Mouse (Mus musculus) myocyte (in vitro differentiated cells): ENCODE data around the gene Gm45716. TPM values are rescaled to one million over a fixed set of nuclear protein-coding genes. Genes with fewer than 3 reads are reported as not detected.

ENCODE experiments used
- H3K27me3 ChIP-seq: one replicate; pipeline ENCODE4 v1.6.1; 2011; ENCODE audit not compliant: control insufficient read depth, insufficient read depth, insufficient read length
- H3K36me3 ChIP-seq: one replicate; pipeline ENCODE4 v1.6.1; 2011; ENCODE audit not compliant: control insufficient read depth, insufficient read depth
- H3K4me2 ChIP-seq: one replicate; pipeline ENCODE4 v1.6.1; 2011; ENCODE audit warnings: low read depth, control low read depth
- H3K4me3 ChIP-seq: one replicate; pipeline ENCODE4 v1.5.1; 2011; ENCODE audit warnings: mild to moderate bottlenecking, control low read depth, moderate library complexity
- H3K79me2 ChIP-seq: one replicate; pipeline ENCODE4 v1.6.1; 2011; ENCODE audit not compliant: control insufficient read depth, insufficient read depth
- H3ac ChIP-seq: one replicate; pipeline ENCODE4 v1.6.1; 2011; ENCODE audit not compliant: control insufficient read depth, insufficient read length
- CEBPB ChIP-seq: IDR thresholded peaks from 2 replicates; pipeline ENCODE4 v1.6.1; 2011; ENCODE audit warnings: mild to moderate bottlenecking, moderate library complexity; ENCODE audit not compliant: poor library complexity, insufficient read depth, severe bottlenecking
- E2F4 ChIP-seq: IDR thresholded peaks from one replicate; pipeline ENCODE4 v1.6.1; 2011; ENCODE audit warnings: mild to moderate bottlenecking, control low read depth, moderate library complexity; ENCODE audit not compliant: insufficient read depth
- MAX ChIP-seq: IDR thresholded peaks from one replicate; pipeline ENCODE4 v1.6.1; 2011; ENCODE audit warnings: low read depth, mild to moderate bottlenecking, control low read depth
- MYOD1 ChIP-seq, 3 experiments: IDR thresholded peaks; one replicate each; pipeline ENCODE4 v1.6.1; 2011; ENCODE audit warnings: control low read depth in 2 of 3, low read depth in 2 of 3, mild to moderate bottlenecking in 2 of 3, moderate library complexity in 1 of 3; ENCODE audit not compliant: insufficient read length in 2 of 3, control insufficient read depth in 1 of 3
- MYOG ChIP-seq, 3 experiments: IDR thresholded peaks; one replicate each; pipeline ENCODE4 v1.6.1; 2011; ENCODE audit warnings: control low read depth in 2 of 3, low read depth in 2 of 3, mild to moderate bottlenecking in 2 of 3; ENCODE audit not compliant: insufficient read length in 2 of 3, control insufficient read depth in 1 of 3, insufficient read depth in 1 of 3
- POLR2A ChIP-seq: IDR thresholded peaks from one replicate; pipeline ENCODE4 v1.6.1; 2011; ENCODE audit warnings: low read depth, mild to moderate bottlenecking, control low read depth, moderate library complexity; ENCODE audit not compliant: insufficient read length
- POLR2AphosphoS2 ChIP-seq: IDR thresholded peaks from one replicate; pipeline ENCODE4 v1.6.1; 2011; ENCODE audit warnings: low read depth, control low read depth; ENCODE audit not compliant: insufficient read length
- REST ChIP-seq: IDR thresholded peaks from one replicate; pipeline ENCODE4 v1.6.1; 2011; ENCODE audit warnings: mild to moderate bottlenecking, control low read depth, moderate library complexity; ENCODE audit not compliant: insufficient read depth, insufficient read length
- SRF ChIP-seq: IDR thresholded peaks from one replicate; pipeline ENCODE4 v1.6.1; 2011; ENCODE audit warnings: low read depth; ENCODE audit not compliant: control insufficient read depth, insufficient read length
- TCF12 ChIP-seq: IDR thresholded peaks from one replicate; pipeline ENCODE4 v1.6.1; 2011; ENCODE audit warnings: mild to moderate bottlenecking, control low read depth; ENCODE audit not compliant: poor library complexity, insufficient read depth, severe bottlenecking
- TCF3 ChIP-seq: IDR thresholded peaks from one replicate; pipeline ENCODE4 v1.6.1; 2011; ENCODE audit warnings: low read depth, control low read depth; ENCODE audit not compliant: insufficient read length
- USF1 ChIP-seq: IDR thresholded peaks from one replicate; pipeline ENCODE4 v1.6.1; 2011; ENCODE audit warnings: low read depth, mild to moderate bottlenecking, control low read depth, moderate library complexity
- polyA plus RNA-seq: library from polyadenylated mRNA; unstranded; fragments of >200 nt; fragmentation: generic; extraction: Trizol; gene quantifications from one replicate; pipeline ENCODE4 v1.2.1, GENCODE M21; 2012; ENCODE audit warnings: missing spikeins

The Gm45716 gene
- polyA plus RNA-seq, 1 experiment = 3.0 TPM

DNA sequence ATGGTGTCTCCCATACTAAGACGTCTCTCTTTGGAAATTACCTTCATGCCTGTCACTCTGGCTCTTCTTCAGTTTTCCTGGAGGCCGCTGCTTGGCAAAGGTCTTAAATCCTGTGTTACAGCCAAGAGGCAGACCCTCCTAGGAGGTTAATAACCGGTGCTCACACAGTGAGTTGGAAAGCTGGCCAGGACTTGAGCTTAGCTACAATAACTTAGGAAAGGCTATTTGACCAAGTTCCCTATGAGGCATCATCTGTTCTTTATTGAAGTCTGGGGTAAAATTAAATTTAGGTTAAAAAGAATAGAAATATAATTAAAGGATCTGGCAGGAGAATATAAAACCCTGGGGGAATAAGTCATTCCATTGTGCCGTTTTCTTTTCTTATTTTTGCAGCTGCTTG is 103.7 kb downstream of the Gm45716 start:
- no peak overlapping the region for H3ac ChIP-seq
- no peaks in the 10 kb centered on the region for H3K36me3 ChIP-seq
- H3K79me2 ChIP-seq = no peaks in the 10 kb centered on the region
- no peak overlapping the region for H3K4me2 ChIP-seq
- TF ChIP-seq SRF (no peak), MYOG (IDR thresholded peaks at IDR 0.05; ENCODE audit: control insufficient read depth in 1 of 3, insufficient read depth in 1 of 3, insufficient read length in 2 of 3, low read depth in 2 of 3) (no peak), REST (no peak), E2F4 (no peak), USF1 (no peak), TCF12 (no peak), CEBPB (no peak), POLR2A (no peak), POLR2AphosphoS2 (no peak), MAX (no peak), MYOD1 (IDR thresholded peaks at IDR 0.05; ENCODE audit: control insufficient read depth in 1 of 3, insufficient read length in 2 of 3, low read depth in 2 of 3) (no peak), TCF3 (no peak)
- no peaks in the 10 kb centered on the region for H3K27me3 ChIP-seq
- H3K4me3 ChIP-seq = no peak overlapping the region

DNA sequence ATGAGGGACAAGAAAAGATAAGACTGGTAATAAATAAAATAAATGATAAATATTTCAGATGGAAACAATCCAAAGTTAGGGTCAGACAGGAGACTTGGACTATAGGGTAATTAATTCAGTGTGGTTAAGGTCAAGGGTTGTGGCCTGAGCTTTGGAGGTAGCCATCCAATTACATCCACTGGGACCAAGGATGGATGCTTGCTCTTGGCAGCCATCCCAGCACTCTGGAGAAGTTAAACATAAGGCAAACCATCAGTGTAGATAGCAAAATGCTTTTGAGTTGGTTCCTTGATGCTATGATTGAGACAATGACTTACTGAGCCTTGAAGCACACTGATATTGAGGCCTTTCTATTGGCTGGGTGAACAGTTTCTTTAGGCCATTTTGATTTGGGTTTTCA is 105.3 kb downstream of the Gm45716 start:
- Histone ChIP-seq H3K27me3 (no peaks in the 10 kb centered on the region), H3K79me2 (no peaks in the 10 kb centered on the region), H3ac (no peak overlapping the region), H3K4me2 (no peak overlapping the region), H3K4me3 (no peak overlapping the region), H3K36me3 (no peaks in the 10 kb centered on the region)
- TF ChIP-seq MYOG (IDR thresholded peaks at IDR 0.05; ENCODE audit: control insufficient read depth in 1 of 3, insufficient read depth in 1 of 3, insufficient read length in 2 of 3, low read depth in 2 of 3) = no peak
- no peak for TF ChIP-seq TCF12
- TF ChIP-seq MAX = no peak
- no peak for TF ChIP-seq REST
- no peak for TF ChIP-seq E2F4
- no peak for TF ChIP-seq TCF3
- no peak for TF ChIP-seq POLR2AphosphoS2
- TF ChIP-seq MYOD1 (IDR thresholded peaks at IDR 0.05; ENCODE audit: control insufficient read depth in 1 of 3, insufficient read length in 2 of 3, low read depth in 2 of 3) = no peak
- TF ChIP-seq CEBPB = no peak
- no peak for TF ChIP-seq POLR2A
- TF ChIP-seq SRF = no peak

DNA sequence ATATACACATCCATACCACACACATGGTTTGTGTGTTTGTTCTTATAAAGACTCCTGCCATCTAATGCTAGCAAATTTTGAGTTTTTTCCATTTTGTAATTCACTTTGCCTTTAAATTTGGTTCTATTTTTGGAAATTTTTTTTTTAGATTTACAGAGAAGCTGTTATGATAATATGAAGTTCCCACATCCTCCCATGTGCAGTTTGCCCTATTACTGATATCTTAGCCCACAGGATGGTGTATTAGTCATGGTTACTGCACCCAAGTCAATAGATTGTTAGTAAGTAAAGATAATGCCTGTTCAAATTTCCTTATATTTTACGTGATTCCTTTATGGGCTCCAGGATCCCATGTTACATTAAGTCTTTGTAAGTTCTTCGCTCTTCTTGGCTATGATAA is 107.1 kb downstream of the Gm45716 start:
- TF ChIP-seq E2F4 (no peak), POLR2A (no peak), USF1 (no peak), REST (no peak), POLR2AphosphoS2 (no peak), MYOD1 (IDR thresholded peaks at IDR 0.05; ENCODE audit: control insufficient read depth in 1 of 3, insufficient read length in 2 of 3, low read depth in 2 of 3) (no peak), MYOG (IDR thresholded peaks at IDR 0.05; ENCODE audit: control insufficient read depth in 1 of 3, insufficient read depth in 1 of 3, insufficient read length in 2 of 3, low read depth in 2 of 3) (no peak), MAX (no peak), SRF (no peak), CEBPB (no peak), TCF3 (no peak), TCF12 (no peak)
- no peak overlapping the region for H3K4me3 ChIP-seq
- no peaks in the 10 kb centered on the region for H3K27me3 ChIP-seq

More for the DNA sequence above, 107.1 kb downstream of the Gm45716 start:
- Histone ChIP-seq H3K79me2 (no peaks in the 10 kb centered on the region), H3ac (no peak overlapping the region), H3K36me3 (no peaks in the 10 kb centered on the region), H3K4me2 (no peak overlapping the region)

Other genes starting within 250 kb of the Gm45716 start
- 1.1 TPM for gene Pctp, start 184.8 kb upstream of the Gm45716 start, polyA plus RNA-seq
- gene Tmem100, start 157.3 kb upstream of the Gm45716 start, polyA plus RNA-seq = not detected
- 36.0 TPM for gene Mmd, start 61.8 kb downstream of the Gm45716 start, polyA plus RNA-seq
- 0.02 TPM for gene Hlf, start 203.2 kb downstream of the Gm45716 start, polyA plus RNA-seq